Mouse (Mus musculus) CD8-positive naive resting alpha-beta T cell, adult 57 days (primary cell): ENCODE measurements around the gene Gm6509. TPM values are rescaled to one million over a fixed set of nuclear protein-coding genes. Genes with fewer than 3 reads are reported as not detected.

Source experiments
- total RNA-seq: library from RNA; stranded (reverse); gene quantifications from one replicate; pipeline ENCODE4 v1.2.4, GENCODE M21; 2023

The Gm6509 gene
- not detected for total RNA-seq

GRCm38 (mm10) chr5:94623679-94624078 lies at the start of gene Gm6509:
Gm6509 (plus strand) TSS chr5:94623979.

DNA sequence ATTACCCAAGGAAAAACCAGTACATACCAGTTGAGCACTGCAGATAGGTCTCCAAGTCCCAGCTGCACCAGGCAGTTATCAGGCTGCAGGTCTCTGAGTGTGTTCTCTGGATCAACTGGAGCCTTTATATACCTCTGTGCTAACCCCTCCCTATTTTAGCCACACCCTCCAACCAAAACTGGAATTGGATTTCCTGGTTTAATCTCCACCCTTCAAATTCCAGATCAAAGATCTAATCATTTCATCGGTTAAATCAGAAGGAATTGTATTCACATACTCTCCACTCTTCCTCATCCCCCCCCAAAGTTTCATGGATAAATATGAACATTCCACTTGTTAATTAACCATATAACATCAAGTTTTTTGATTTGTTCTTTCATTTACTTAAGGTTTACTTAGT lies 7.5 kb upstream of the Gm6509 start, which contains the start of gene Gm3147:
Gene Gm3147, minus strand, starts transcription at position 101 of the 400 bp plus-strand sequence.

DNA sequence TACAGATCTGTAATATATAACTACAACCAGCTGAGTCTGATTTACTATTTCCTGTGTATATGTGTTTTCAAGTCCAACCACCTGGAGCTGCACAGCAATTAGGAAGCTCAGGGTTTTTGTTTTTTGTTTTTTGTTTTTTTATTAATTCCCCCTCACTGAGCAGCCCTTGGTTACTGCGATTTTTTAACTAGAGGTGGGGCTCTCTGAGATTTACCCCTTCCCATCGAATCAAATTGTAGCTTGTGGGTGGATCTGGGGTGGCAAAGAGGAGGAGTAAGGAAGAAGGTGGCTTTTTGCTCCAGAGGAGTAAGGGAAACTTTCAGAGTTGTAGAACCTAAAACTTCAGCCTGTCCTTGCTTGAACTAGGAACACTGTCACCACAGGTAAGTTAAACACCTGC lies 24.3 kb downstream of the Gm6509 start, which contains the start of gene Gm6205:
Gene Gm6205, plus strand, starts transcription at position 301 of the 400 bp plus-strand sequence.

Other genes starting within 250 kb of the Gm6509 start
- gene Gm7682, start 178.2 kb upstream of the Gm6509 start, total RNA-seq, result not detected
- gene Gm3139, start 97.7 kb upstream of the Gm6509 start, total RNA-seq, result not detected
- gene Gm3147, start 7.6 kb upstream of the Gm6509 start, total RNA-seq, result not detected
- gene Gm6205, start 24.4 kb downstream of the Gm6509 start, total RNA-seq, result not detected
- not detected for gene Gm3183, start 241.5 kb downstream of the Gm6509 start, total RNA-seq